Mouse (Mus musculus): ENCODE data around the gene 1810010H24Rik. TPM values are rescaled to one million over a fixed set of nuclear protein-coding genes. Genes with fewer than 3 reads are reported as not detected.
A peak's percentile ranks its signal among the peaks of the same experiment; 100 is the strongest.

Gene 1810010H24Rik
- total and polyA plus RNA-seq, 3 experiments = 0.42 to 2.5 TPM; not detected in 1

DNA sequence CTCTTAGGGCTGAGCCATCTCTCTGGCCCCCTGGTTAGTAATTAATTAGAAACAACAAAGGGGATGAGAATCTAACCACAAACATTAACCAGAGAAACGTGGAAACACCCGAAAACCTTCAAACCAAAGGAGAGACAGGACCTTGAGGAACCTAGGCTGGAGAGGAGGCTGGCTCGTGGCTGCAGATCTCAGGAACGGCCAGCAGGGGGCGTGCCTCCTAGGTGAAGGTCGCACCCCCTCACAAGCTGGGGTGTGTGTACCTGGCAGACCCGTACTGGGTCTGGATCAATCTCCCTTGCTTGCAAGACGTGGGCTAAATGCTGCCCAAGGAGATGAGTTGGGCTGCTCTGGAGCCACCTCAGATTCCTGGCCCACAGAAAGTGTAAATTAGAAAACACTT is 6.9 kb upstream of the 1810010H24Rik start:
- H3K9ac ChIP-seq (ENCODE audit: control insufficient read depth, low read depth, low read length, poor library complexity, severe bottlenecking) = peak overlapping the region; percentile 64
- no peaks in the 10 kb centered on the region; a peak in 1 of 4 replicates for H3K4me1 ChIP-seq (ENCODE audit: control insufficient read depth in 1 of 2, insufficient read depth in 2 of 2, low read length in 2 of 2)
- peaks cover 0 to 7% of the 10 kb centered on the region in 2 experiments; a peak in 2 of 4 replicates for H3K36me3 ChIP-seq (ENCODE audit: control insufficient read depth in 1 of 2, insufficient read depth in 2 of 2, low read length in 2 of 2)
- H3K4me3 ChIP-seq (ENCODE audit: control insufficient read depth in 1 of 2, insufficient read depth in 1 of 2, low read depth in 2 of 2, low read length in 2 of 2) = peak overlapping the region; percentile 21 to 28
- TF ChIP-seq POLR2AphosphoS2 (IDR thresholded peaks at IDR 0.05; ENCODE audit: low read length) (no peak), MAX (IDR thresholded peaks at IDR 0.05; ENCODE audit: low read length) (peak; percentile 43; the same call in 1 of the 2 replicates), NRF1 (IDR thresholded peaks at IDR 0.05; ENCODE audit: insufficient read depth, low read depth, low read length, poor library complexity, severe bottlenecking) (no peak), ZMIZ1 (IDR thresholded peaks at IDR 0.05; ENCODE audit: low read depth, low read length) (no peak), MYC (IDR thresholded peaks at IDR 0.05; ENCODE audit: low read depth, low read length) (no peak; the same call in 1 of the 2 replicates), CTCF (IDR thresholded peaks at IDR 0.05 in 2 of 3, conservative IDR thresholded peaks at IDR 0.05 in 1 of 3; ENCODE audit: control insufficient read depth in 1 of 3, insufficient read depth in 1 of 3, low read depth in 2 of 3, low read length in 3 of 3, poor library complexity in 1 of 3, severe bottlenecking in 1 of 3) (peak; percentile 93 to 98 (median 94)), E2F4 (IDR thresholded peaks at IDR 0.05; ENCODE audit: borderline replicate concordance, low read depth, low read length) (no peak), USF1 (IDR thresholded peaks at IDR 0.05; ENCODE audit: low read depth, low read length) (0 out of 2 replicates have a peak, but pooled peaks have one; percentile 10), ELF1 (IDR thresholded peaks at IDR 0.05; ENCODE audit: low read depth, low read length) (no peak), SMC3 (IDR thresholded peaks at IDR 0.05; ENCODE audit: low read depth, low read length) (peak; percentile 58), JUND (IDR thresholded peaks at IDR 0.05; ENCODE audit: low read depth, low read length) (no peak), ZNF384 (IDR thresholded peaks at IDR 0.05; ENCODE audit: low read depth, low read length) (no peak), GATA1 (IDR thresholded peaks at IDR 0.05; ENCODE audit: low read depth, low read length) (no peak), TCF12 (IDR thresholded peaks at IDR 0.05; ENCODE audit: low read depth, low read length) (0 out of 2 replicates have a peak, but pooled peaks have one; percentile 15), CHD2 (IDR thresholded peaks at IDR 0.05; ENCODE audit: low read length) (no peak), MAFK (IDR thresholded peaks at IDR 0.05; ENCODE audit: borderline replicate concordance, low read depth, low read length) (no peak), ZKSCAN1 (IDR thresholded peaks at IDR 0.05; ENCODE audit: low read depth, low read length) (no peak), GABPA (IDR thresholded peaks at IDR 0.05; ENCODE audit: low read depth, low read length) (no peak), MXI1 (IDR thresholded peaks at IDR 0.05; ENCODE audit: low read depth, low read length) (no peak), ETS1 (IDR thresholded peaks at IDR 0.05; ENCODE audit: low read depth, low read length) (no peak), NELFE (IDR thresholded peaks at IDR 0.05; ENCODE audit: low read depth, low read length) (no peak), KAT2A (conservative IDR thresholded peaks at IDR 0.05; ENCODE audit: low read depth, low read length) (no peak), BHLHE40 (IDR thresholded peaks at IDR 0.05; ENCODE audit: borderline replicate concordance, low read depth, low read length) (peak; percentile 46; the same call in 1 of the 2 replicates), MEF2A (IDR thresholded peaks at IDR 0.05; ENCODE audit: extremely low read depth, insufficient replicate concordance, low read depth, low read length, poor library complexity, severe bottlenecking) (no peak), HCFC1 (IDR thresholded peaks at IDR 0.05; ENCODE audit: low read depth, low read length) (no peak), MAZ (IDR thresholded peaks at IDR 0.05; ENCODE audit: low read depth, low read length) (0 out of 2 replicates have a peak, but pooled peaks have one; percentile 69), USF2 (IDR thresholded peaks at IDR 0.05; ENCODE audit: borderline replicate concordance in 1 of 2, insufficient read depth in 1 of 2, low read depth in 1 of 2, low read length in 2 of 2) (no peak), POLR2A (IDR thresholded peaks at IDR 0.05; ENCODE audit: control insufficient read depth in 1 of 2, insufficient read depth in 1 of 2, low read depth in 1 of 2, low read length in 2 of 2, poor library complexity in 1 of 2) (no peak), RCOR1 (IDR thresholded peaks at IDR 0.05; ENCODE audit: low read depth, low read length) (no peak), SIN3A (IDR thresholded peaks at IDR 0.05; ENCODE audit: low read length) (peak; percentile 52; the same call in 1 of the 2 replicates), ZC3H11A (IDR thresholded peaks at IDR 0.05; ENCODE audit: low read depth, low read length) (no peak), UBTF (IDR thresholded peaks at IDR 0.05; ENCODE audit: borderline replicate concordance, insufficient read depth, low read depth, low read length) (no peak), POLR2AphosphoS5 (IDR thresholded peaks at IDR 0.05; ENCODE audit: borderline replicate concordance, low read depth, low read length) (no peak), MYB (IDR thresholded peaks at IDR 0.05; ENCODE audit: low read depth, low read length) (no peak), CHD1 (IDR thresholded peaks at IDR 0.05; ENCODE audit: low read depth, low read length) (no peak), TBP (IDR thresholded peaks at IDR 0.05; ENCODE audit: low read depth, low read length) (no peak), RAD21 (IDR thresholded peaks at IDR 0.05; ENCODE audit: low read depth, low read length) (no peak; the same call in 1 of the 2 replicates)
- H3K27ac ChIP-seq (ENCODE audit: control insufficient read depth, low read depth, low read length) = no peak overlapping the region
- H3K79me2 ChIP-seq (ENCODE audit: control insufficient read depth, insufficient read depth, low read length, poor library complexity) = no peaks in the 10 kb centered on the region; the same call in 1 of the 2 replicates
- peak; percentile 85 for DNase-seq (ENCODE audit: low read depth, low spot score)
- H3K9me3 ChIP-seq (replicated peaks; ENCODE audit: insufficient read depth, low read length) = no peaks in the 10 kb centered on the region
- no peaks in the 10 kb centered on the region for H3K27me3 ChIP-seq (ENCODE audit: control insufficient read depth in 1 of 2, insufficient read depth in 2 of 2, low read length in 2 of 2)

All from MEL (cell line).